Mouse (Mus musculus) brain, embryonic 14.5 days (tissue): Measurements from ENCODE around the gene Scamp4.

Experiments
- CTCF ChIP-seq: fragments of 200-500 bp; IDR thresholded peaks from 2 replicates; pipeline ENCODE4 v1.5.1; 2012; ENCODE audit warnings: inconsistent platforms, mild to moderate bottlenecking, moderate library complexity, borderline replicate concordance; ENCODE audit not compliant: insufficient read depth, insufficient read length; ENCODE audit errors: extremely low read depth
- POLR2A ChIP-seq: fragments of 200-500 bp; IDR thresholded peaks from 2 replicates; pipeline ENCODE4 v1.6.1; 2012; ENCODE audit warnings: mild to moderate bottlenecking, inconsistent platforms, borderline replicate concordance; ENCODE audit not compliant: poor library complexity, insufficient read depth, insufficient read length, severe bottlenecking; ENCODE audit errors: extremely low read depth

GRCm38 (mm10) chr10:80578911-80579310 lies 23.8 kb upstream of the Scamp4 start:
- TF ChIP-seq POLR2A = no peak
- TF ChIP-seq CTCF = peak; percentile 55; the same call in 1 of the 2 replicates
